Mouse (Mus musculus) midbrain, embryonic 15.5 days (tissue): ENCODE measurements around the gene Adam6a. TPM values are rescaled to one million over a fixed set of nuclear protein-coding genes. Genes with fewer than 3 reads are reported as not detected.
"Not testable (repeated sequence)": the region's sequence is repeated elsewhere in the genome, so short reads cannot be mapped to it uniquely, and the experiment has no call there.

Experiments used
- ATAC-seq: fragments of 200-750 bp; cut with Nextera tagmentation; replicated peaks from 2 replicates; pipeline ENCODE4 v1.8.0; 2017; ENCODE audit warnings: moderate TSS enrichment
- H3K27ac ChIP-seq: fragments of 300-500 bp; sonication (generic); 2 replicates; pipeline ENCODE4 v1.5.1; 2015; ENCODE audit warnings: mild to moderate bottlenecking, inconsistent platforms
- H3K27me3 ChIP-seq: fragments of 300-500 bp; sonication (generic); replicated peaks from 2 replicates; pipeline ENCODE4 v1.6.1; 2015; ENCODE audit warnings: inconsistent platforms
- H3K36me3 ChIP-seq: fragments of 300-500 bp; sonication (generic); replicated peaks from 2 replicates; pipeline ENCODE4 v1.6.1; 2015; ENCODE audit warnings: inconsistent platforms
- H3K4me1 ChIP-seq: fragments of 300-500 bp; sonication (generic); 2 replicates; pipeline ENCODE4 v1.6.1; 2015; ENCODE audit warnings: inconsistent platforms
- H3K4me2 ChIP-seq: fragments of 300-500 bp; sonication (generic); 2 replicates; pipeline ENCODE4 v1.6.1; 2015; ENCODE audit warnings: inconsistent platforms, mild to moderate bottlenecking, moderate library complexity
- H3K4me3 ChIP-seq: fragments of 300-500 bp; sonication (generic); 2 replicates; pipeline ENCODE4 v1.5.1; 2015; ENCODE audit warnings: mild to moderate bottlenecking, inconsistent platforms
- H3K9ac ChIP-seq: fragments of 300-500 bp; sonication (generic); 2 replicates; pipeline ENCODE4 v1.6.1; 2015; ENCODE audit warnings: mild to moderate bottlenecking, inconsistent platforms
- H3K9me3 ChIP-seq: fragments of 300-500 bp; sonication (generic); 2 replicates; pipeline ENCODE4 v1.6.1; 2016; ENCODE audit warnings: inconsistent platforms
- WGBS: fragments of 180-500 bp; shearing (Covaris S2); methylation state at CpG from one replicate; pipeline ENCODE4 v1.1.7; 2015; ENCODE audit warnings: mixed read lengths; 5-methylcytosine and 5-hydroxymethylcytosine counted together
- polyA plus RNA-seq: library from polyadenylated mRNA; unstranded; fragments of >200 nt; fragmentation: Nextera tagmentation; extraction: Ambion mirVana; gene quantifications from 2 replicates; pipeline ENCODE4 v1.2.1, GENCODE M21; 2015

Gene Adam6a
- polyA plus RNA-seq: not detected in 2 replicates

GRCm38 (mm10) chr12:113543608-113544007, at the start of gene Adam6a:
Gene Adam6a (plus strand): TSS chr12:113543908.
- H3K27me3 ChIP-seq, H3K9me3 ChIP-seq, H3K4me3 ChIP-seq, H3K4me1 ChIP-seq, ATAC-seq, H3K27ac ChIP-seq, H3K4me2 ChIP-seq, H3K36me3 ChIP-seq, H3K9ac ChIP-seq: not testable (repeated sequence)
- 80% methylated on average over 1 of the region's 1 CpGs for WGBS

- H3K4me2 ChIP-seq: no peak overlapping the region
- H3K9ac ChIP-seq: no peak overlapping the region
- H3K4me3 ChIP-seq: no peak overlapping the region
- H3K9me3 ChIP-seq: 0 out of 2 replicates have a peak, but pooled peaks cover 4% of the 10 kb centered on the region
- H3K4me1 ChIP-seq: no peaks in the 10 kb centered on the region
- H3K36me3 ChIP-seq: no peaks in the 10 kb centered on the region
- no peaks in the 10 kb centered on the region for H3K27me3 ChIP-seq
- H3K27ac ChIP-seq: no peak overlapping the region
- WGBS: 81% methylated on average over 2 of the region's 2 CpGs
- ATAC-seq: no peak
Measured at GRCm38 (mm10) chr12:113525901-113526300, 17.8 kb upstream of the Adam6a start.

- ATAC-seq: no peak
- WGBS: 57% methylated on average over 6 of the region's 6 CpGs
- Histone ChIP-seq H3K4me2 (no peak overlapping the region), H3K9ac (no peak overlapping the region), H3K9me3 (peaks cover 14% of the 10 kb centered on the region; the same call in 1 of the 2 replicates), H3K4me1 (no peaks in the 10 kb centered on the region), H3K27me3 (no peaks in the 10 kb centered on the region), H3K36me3 (no peaks in the 10 kb centered on the region), H3K27ac (no peak overlapping the region), H3K4me3 (no peak overlapping the region)
Measured at GRCm38 (mm10) chr12:113578241-113578640, 34.5 kb downstream of the Adam6a start.

- H3K27ac ChIP-seq: no peak overlapping the region
- no peaks in the 10 kb centered on the region for H3K27me3 ChIP-seq
- H3K9ac ChIP-seq: no peak overlapping the region
- no peaks in the 10 kb centered on the region for H3K36me3 ChIP-seq
- 54% methylated on average over 1 of the region's 1 CpGs for WGBS
- H3K9me3 ChIP-seq: 0 out of 2 replicates have a peak, but pooled peaks cover 1% of the 10 kb centered on the region
- no peaks in the 10 kb centered on the region for H3K4me1 ChIP-seq
- no peak overlapping the region for H3K4me3 ChIP-seq
- ATAC-seq: no peak
- H3K4me2 ChIP-seq: no peak overlapping the region
Measured at GRCm38 (mm10) chr12:113588001-113588400, 44.3 kb downstream of the Adam6a start.

Other genes with a start within 250 kb of the Adam6a start
- not detected in 2 replicates for gene Adam6b, start 54.4 kb upstream of the Adam6a start, polyA plus RNA-seq